Mouse (Mus musculus): ENCODE measurements around the gene Armc7.

GRCm38 (mm10) chr11:115522703-115523102 lies 47.2 kb downstream of the Armc7 start:
- TF ChIP-seq CTCF (IDR thresholded peaks at IDR 0.05; ENCODE audit: borderline replicate concordance, extremely low read depth, insufficient read depth, insufficient read length) (no peak), POLR2A (IDR thresholded peaks at IDR 0.05; ENCODE audit: borderline replicate concordance, extremely low read depth, insufficient read depth, insufficient read length, poor library complexity, severe bottlenecking) (no peak)
